Comparison of ENCODE assay signal across 11 mouse cellular contexts in the genomic region with DNA sequence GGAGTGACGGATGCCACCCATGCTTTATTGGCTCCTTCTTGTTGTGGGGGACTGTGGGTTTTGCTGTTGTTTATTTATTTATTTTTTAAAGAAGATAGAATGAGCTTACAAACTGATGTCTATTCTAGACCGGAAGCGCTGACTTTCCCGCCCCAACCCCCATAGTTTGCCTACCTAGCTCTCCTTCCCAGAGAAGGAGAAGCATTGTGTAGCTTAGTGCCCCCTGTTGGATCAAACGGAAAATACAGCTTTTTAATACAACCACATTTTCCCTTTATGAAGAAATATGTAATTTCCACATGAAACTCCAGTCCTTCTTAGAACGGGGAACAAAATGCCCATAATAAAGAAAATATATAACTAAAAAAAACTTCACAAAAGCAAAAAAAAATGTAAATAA. TPM values are rescaled to one million over a fixed set of nuclear protein-coding genes. Genes with fewer than 3 reads are reported as not detected.
DNase-seq lines count a peak whose midpoint lies in the region; ATAC-seq and TF ChIP-seq lines count a peak whose summit lies in the region.
"Had no signal": no experiment of that assay in that cellular context is flagged by ENCODE, and none has a peak within 500 bp of the region (broad histone marks: within the 10 kb centered on the region; RNA-seq: fewer than 3 reads in every experiment).

No protein-coding gene starts in this region.

- H3K27me3 ChIP-seq in kidney, adult 2 months (replicated peaks; ENCODE audit: control insufficient read depth, insufficient read depth, low read length), result no peaks in the 10 kb centered on the region
- no peaks in the 10 kb centered on the region for H3K27me3 ChIP-seq in kidney, embryonic 14.5 days (ENCODE audit: control insufficient read depth, insufficient read depth, low read length)
- H3K27me3 ChIP-seq in Patski, result no peaks in the 10 kb centered on the region
- H3K27me3 ChIP-seq: lung, embryonic 15.5 days had no signal

- peak; percentile 53 for DNase-seq in kidney, adult 2 months
- peak; percentile 68 for DNase-seq in CD4-positive helper T cell, adult 2 months (ENCODE audit: low read depth, low spot score)
- no peak for DNase-seq in Patski (ENCODE audit: low read depth, low spot score)
- DNase-seq in lung, postnatal 25 days (ENCODE audit: low spot score), result peak; percentile 48
- DNase-seq in cerebellum, postnatal 36 days, result no peak
- no peak for DNase-seq in right cerebral cortex, postnatal 36 days (ENCODE audit: low spot score in 2 of 2)
- no peak for DNase-seq in right cerebral cortex, postnatal 10 days (ENCODE audit: low spot score in 2 of 2)
- DNase-seq: adrenal gland, postnatal 14 days had no signal

- H3K9ac ChIP-seq in kidney, embryonic 14.5 days (ENCODE audit: low read depth, low read length), result no peak overlapping the region
- H3K9ac ChIP-seq: lung, embryonic 15.5 days had no signal

- ATAC-seq in kidney, embryonic 14.5 days (ENCODE audit: low FRiP score, low TSS enrichment), result no peak
- ATAC-seq in Patski, result no peak
- ATAC-seq: hindbrain, embryonic 16.5 days had no signal

- TF ChIP-seq POLR2A in kidney, adult 2 months (IDR thresholded peaks at IDR 0.05; ENCODE audit: low read depth, low read length), result no peak

- WGBS in kidney, adult 2 months, result 55% methylated on average over 6 of the region's 6 CpGs
- 62% methylated on average over 6 of the region's 6 CpGs for WGBS in kidney, embryonic 14.5 days

- no peak overlapping the region for H3K4me3 ChIP-seq in kidney, adult 2 months (ENCODE audit: insufficient read depth, low read depth, low read length)
- H3K4me3 ChIP-seq in kidney, embryonic 14.5 days (ENCODE audit: low read length), result no peak overlapping the region
- H3K4me3 ChIP-seq: lung, embryonic 15.5 days had no signal

- no peaks in the 10 kb centered on the region for H3K9me3 ChIP-seq in kidney, embryonic 14.5 days (ENCODE audit: control insufficient read depth, low read length)
- H3K9me3 ChIP-seq: lung, embryonic 15.5 days had no signal

- no peak overlapping the region for H3K27ac ChIP-seq in kidney, adult 2 months (ENCODE audit: insufficient read depth, low read depth, low read length)
- no peak overlapping the region for H3K27ac ChIP-seq in kidney, embryonic 14.5 days (ENCODE audit: low read depth, low read length)
- H3K27ac ChIP-seq: lung, embryonic 15.5 days had no signal

- CTCF ChIA-PET in Patski (lab: Charles Lee), result interaction anchor here (0.8 to 3.2 kb wide), 15 partner anchors 9 to 166 kb away, joined by 3 to 10 read pairs (median 5); no protein-coding TSS in a partner anchor

- POLR2A ChIA-PET in Patski (lab: Charles Lee), result interaction anchor here (0.6 to 0.7 kb wide), 2 partner anchors 17 kb away, joined by 3 to 5 read pairs; no protein-coding TSS in a partner anchor

- peak; percentile 41 for TF ChIP-seq CTCF in kidney, adult 2 months (conservative IDR thresholded peaks at IDR 0.05; ENCODE audit: insufficient read depth, insufficient read length, low read depth, low read length)
- peak; percentile 53 for TF ChIP-seq CTCF in Patski (IDR thresholded peaks at IDR 0.05)

- no peaks in the 10 kb centered on the region for H3K36me3 ChIP-seq in kidney, adult 2 months (ENCODE audit: control insufficient read depth, insufficient read depth, low read length)
- H3K36me3 ChIP-seq in kidney, embryonic 14.5 days (ENCODE audit: control insufficient read depth, insufficient read depth, low read length), result no peaks in the 10 kb centered on the region
- H3K36me3 ChIP-seq: lung, embryonic 15.5 days had no signal

- in situ Hi-C loops in Patski (cut with MboI; ENCODE audit: low pct_unique_long_range_greater_than_20kb), result loop anchor here (5.0 kb wide), 1 partner anchor 75 kb away; no protein-coding TSS in a partner anchor

- H3K4me1 ChIP-seq in kidney, adult 2 months (ENCODE audit: control insufficient read depth, insufficient read depth, low read length), result no peaks in the 10 kb centered on the region; the same call in 1 of the 2 replicates
- H3K4me1 ChIP-seq in kidney, embryonic 14.5 days (ENCODE audit: control insufficient read depth, insufficient read depth, low read length), result no peaks in the 10 kb centered on the region
- H3K4me1 ChIP-seq: lung, embryonic 15.5 days had no signal

- no peak overlapping the region for H3K4me2 ChIP-seq in kidney, embryonic 14.5 days (replicated peaks; ENCODE audit: low read depth, low read length)
- H3K4me2 ChIP-seq: lung, embryonic 15.5 days had no signal

RNA-seq across cellular contexts. Expression of a gene that starts 21.3 kb away (rescaled TPM):
- polyA plus RNA-seq in kidney, adult 2 months (2012; rRNA removed), result 2.5 and 3.5 TPM in 2 replicates
- 14.5 and 18.9 TPM in 2 replicates for polyA plus RNA-seq in kidney, embryonic 14.5 days (2014; fragmentation: Nextera tagmentation; extraction: Ambion mirVana)
- 14.6 TPM for polyA plus RNA-seq in Patski (2021)

Comparison
In these comparisons a context has a peak if more than half of its experiments do, and no peak if none do; other contexts are left out.
1. DNase-seq: peak in kidney, adult 2 months (single experiment), CD4-positive helper T cell, adult 2 months (single experiment) and lung, postnatal 25 days (single experiment); none in Patski (single experiment), cerebellum, postnatal 36 days (0 of 2), right cerebral cortex, postnatal 36 days (0 of 2) and right cerebral cortex, postnatal 10 days (0 of 2).